Mouse (Mus musculus) T-helper 2 cell (primary cell): ENCODE results near the gene Ddx54.

Source experiments
- in situ Hi-C: fragments of 300-600 bp; cut with MboI, MseI; formaldehyde crosslinking; loops from one replicate; pipeline ENCODE4 v1.15.1; 2025; ENCODE audit warnings: high pct_unique_total_duplicates

The Ddx54 gene

GRCm38 (mm10) chr5:120640094-120640493, 27.6 kb downstream of the Ddx54 start:
- in situ Hi-C loops, result no loop called here

GRCm38 (mm10) chr5:120643365-120644085, 31.0 kb downstream of the Ddx54 start:
- in situ Hi-C loops, result no loop called here

- in situ Hi-C loops, result no loop called here
These were observed 31.7 kb downstream of the Ddx54 start for GRCm38 (mm10) chr5:120644227-120644626.

DNA sequence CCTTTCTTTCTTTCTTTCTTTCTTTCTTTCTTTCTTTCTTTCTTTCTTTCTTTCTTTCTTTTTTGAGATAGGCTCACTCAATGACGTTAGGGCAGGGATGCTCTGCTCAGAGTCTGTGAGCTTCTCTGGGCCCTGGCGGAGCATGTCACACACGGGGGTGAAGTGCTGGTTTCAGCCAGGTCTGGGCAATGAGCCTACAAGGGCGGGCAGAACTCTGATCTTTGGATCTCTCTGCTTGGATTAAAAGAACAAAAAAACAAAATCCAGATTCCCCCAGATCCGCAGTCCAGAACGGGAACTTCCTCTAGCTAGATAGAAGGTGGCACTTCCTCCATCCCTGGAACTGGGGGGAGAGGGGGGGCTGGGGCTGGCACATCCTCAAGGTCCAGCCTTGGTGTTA, 33.3 kb downstream of the Ddx54 start:
- in situ Hi-C loops, result no loop called here

DNA sequence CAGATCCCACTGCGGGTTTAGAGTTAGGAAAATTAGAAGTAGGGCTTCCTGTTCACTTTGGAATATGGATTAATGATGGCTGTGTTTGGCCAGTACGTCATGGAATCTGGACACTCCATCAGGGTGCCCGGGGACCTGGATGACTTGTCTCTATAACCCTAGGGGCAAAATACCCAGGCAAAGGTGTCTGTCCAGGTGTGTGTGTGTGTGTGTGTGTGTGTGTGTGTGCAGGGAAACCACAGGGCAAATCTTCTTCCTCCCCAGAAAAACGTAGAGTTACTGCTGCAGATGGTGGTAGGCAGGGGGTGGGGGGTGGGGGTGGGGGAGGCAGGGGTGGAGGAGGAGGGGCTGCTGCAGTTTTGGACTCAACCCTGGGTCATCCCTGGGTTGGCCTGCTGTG, 34.8 kb downstream of the Ddx54 start:
- in situ Hi-C loops, result no loop called here

GRCm38 (mm10) chr5:120647814-120648491, 35.4 kb downstream of the Ddx54 start:
- in situ Hi-C loops, result no loop called here

DNA sequence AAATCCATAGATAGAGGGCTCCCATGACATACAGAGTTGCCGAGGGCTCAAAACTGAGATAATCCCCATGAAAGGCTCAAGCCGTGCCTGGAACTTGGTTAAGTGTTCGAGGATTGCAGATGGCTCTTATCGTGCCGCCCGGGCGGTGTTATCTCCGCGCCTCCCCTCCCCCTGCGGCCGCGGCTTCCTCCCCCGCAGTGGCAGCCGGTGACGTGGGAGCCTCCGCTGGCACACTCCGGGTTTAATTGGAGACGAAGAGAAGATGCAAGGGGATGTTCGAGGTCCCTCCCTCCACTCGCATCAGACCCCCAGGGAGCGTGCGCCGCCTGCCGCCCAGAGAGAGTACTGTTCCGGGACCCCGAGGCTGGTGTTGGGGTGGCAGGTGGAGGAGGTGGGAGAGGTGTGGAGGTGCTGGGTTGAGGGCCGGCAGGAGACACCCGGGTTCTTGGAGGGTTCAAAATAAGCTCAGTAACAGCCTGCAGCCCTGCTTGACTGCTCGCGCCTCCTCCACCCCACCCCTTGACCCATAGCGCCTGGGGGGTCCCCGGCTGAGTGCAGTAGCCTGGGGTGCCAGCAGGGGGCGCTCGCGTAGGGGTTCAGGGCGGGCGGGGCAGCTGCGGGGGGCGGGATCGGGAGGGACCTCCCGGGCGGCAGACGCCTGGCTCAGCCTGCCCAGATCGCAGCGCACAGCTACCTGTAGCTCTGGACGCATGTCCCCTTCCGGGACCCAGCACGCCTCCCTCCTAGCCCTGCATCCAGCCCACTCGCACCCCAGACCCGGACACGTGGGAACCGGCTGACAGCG, 36.2 kb downstream of the Ddx54 start, which contains the start of gene Rasal1:
TSS of gene Rasal1 (plus strand) at position 244 of the 805 bp plus-strand sequence.
- in situ Hi-C loops, result no loop called here

GRCm38 (mm10) chr5:120649374-120649933, 36.9 kb downstream of the Ddx54 start:
- in situ Hi-C loops, result no loop called here

DNA sequence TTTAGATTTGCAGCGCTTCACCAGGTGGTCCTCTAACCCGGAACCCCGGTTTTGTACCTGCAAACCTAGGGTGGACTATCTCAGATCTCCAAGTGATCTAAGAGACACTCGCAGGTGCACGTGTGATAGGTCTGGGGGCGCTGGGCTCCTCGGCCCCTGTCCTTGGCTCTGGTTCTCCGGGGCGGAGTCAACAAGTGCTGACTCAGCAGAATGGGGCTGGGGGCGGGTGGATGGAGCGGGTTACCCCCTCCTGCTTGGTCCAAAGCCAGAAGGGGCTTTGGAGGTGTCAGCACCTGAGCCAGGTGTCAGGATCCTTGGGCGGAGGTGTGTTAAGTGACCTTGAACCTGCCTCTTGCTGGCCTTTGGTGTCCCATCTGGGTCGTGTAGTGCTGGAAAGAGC, 37.4 kb downstream of the Ddx54 start:
- in situ Hi-C loops, result no loop called here

DNA sequence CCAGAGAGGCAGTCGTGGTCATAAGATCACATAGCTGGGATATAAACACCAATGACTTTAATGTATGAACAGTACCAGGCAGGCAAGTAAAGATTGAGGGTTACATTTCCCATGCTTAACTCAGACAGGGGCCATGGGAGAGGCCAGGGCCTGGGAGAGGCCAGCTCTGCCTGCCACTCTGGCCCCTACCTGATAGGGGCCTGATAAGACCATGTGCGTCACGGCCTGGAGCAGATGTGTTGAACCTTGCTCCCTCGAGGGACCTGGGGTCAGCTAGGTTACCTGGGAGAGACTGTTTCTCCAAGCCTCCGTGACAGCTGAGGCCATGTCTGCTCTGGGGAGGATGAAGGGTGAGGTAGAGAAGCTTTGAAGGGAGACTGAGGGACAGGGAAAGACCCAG, 38.7 kb downstream of the Ddx54 start:
- in situ Hi-C loops, result no loop called here

GRCm38 (mm10) chr5:120652915-120653701, 40.6 kb downstream of the Ddx54 start:
- in situ Hi-C loops, result no loop called here

DNA sequence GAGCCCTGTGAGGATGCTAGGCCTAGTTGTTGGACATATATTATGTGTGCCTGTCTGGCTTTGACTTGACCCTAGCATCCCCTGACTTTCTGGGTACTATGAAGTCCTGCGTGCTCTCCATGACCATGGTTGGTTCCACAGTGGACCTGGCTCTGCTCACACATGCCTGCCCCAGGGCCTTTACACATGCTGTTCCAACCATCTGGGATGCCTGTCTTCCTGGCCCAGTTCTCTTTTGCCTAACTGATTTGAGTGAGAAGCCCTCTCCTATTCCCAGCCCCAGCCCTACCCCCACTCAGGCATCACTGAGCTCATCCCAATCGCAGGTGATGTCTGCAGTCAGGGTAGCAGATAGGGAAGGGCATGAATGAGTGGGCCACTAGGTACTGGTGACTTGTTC, 41.3 kb downstream of the Ddx54 start:
- in situ Hi-C loops, result no loop called here

- in situ Hi-C loops, result no loop called here
These were observed 43.8 kb downstream of the Ddx54 start for GRCm38 (mm10) chr5:120656281-120656751.

DNA sequence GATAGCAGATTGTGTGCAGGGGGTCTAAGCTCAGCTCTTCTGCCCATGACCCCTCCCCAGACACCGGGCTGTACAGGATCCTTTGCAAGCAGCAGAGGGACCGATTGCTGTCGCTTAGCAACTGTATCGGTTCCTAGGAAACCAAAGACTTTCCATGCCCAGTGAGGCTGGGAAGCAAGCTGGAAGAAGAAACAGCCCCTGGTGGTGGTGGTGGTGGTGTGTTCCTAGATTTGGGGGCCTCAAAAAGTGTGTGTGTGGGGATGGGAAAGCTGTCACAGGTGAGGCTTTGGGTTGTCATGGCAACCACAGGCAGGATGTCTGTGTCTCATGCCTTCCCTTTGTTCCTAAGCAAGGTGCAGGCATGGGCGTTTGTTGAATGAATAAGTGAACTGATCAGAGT, 48.3 kb downstream of the Ddx54 start:
- in situ Hi-C loops, result no loop called here

DNA sequence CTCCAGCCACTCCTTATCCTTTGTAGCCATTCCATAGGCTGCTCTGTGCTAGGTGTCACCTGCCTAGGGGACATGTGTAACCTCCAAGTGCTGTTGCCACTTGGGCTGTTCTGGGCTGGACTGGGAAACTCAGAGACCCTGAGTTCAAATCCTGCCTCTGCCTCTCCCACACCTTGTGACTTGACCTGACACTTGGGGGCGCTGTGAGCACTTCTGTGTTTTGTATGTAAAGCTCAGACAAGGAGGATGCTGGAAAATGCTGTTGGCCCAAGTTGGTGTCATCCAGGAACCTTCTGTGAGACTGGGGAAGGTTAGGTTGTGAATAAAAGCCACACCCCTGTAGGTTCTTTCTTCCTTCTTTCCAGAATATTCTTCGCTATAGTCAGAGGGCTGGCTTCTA, 52.3 kb downstream of the Ddx54 start:
- in situ Hi-C loops, result loop anchor here (5.0 kb wide), 1 partner anchor 38 kb away; no protein-coding TSS in a partner anchor

GRCm38 (mm10) chr5:120668761-120669160, 56.2 kb downstream of the Ddx54 start:
- in situ Hi-C loops, result loop anchor here (5.0 kb wide), 1 partner anchor 41 kb away; no protein-coding TSS in a partner anchor

- in situ Hi-C loops, result no loop called here
These were observed 57.6 kb downstream of the Ddx54 start for GRCm38 (mm10) chr5:120670132-120670531.

DNA sequence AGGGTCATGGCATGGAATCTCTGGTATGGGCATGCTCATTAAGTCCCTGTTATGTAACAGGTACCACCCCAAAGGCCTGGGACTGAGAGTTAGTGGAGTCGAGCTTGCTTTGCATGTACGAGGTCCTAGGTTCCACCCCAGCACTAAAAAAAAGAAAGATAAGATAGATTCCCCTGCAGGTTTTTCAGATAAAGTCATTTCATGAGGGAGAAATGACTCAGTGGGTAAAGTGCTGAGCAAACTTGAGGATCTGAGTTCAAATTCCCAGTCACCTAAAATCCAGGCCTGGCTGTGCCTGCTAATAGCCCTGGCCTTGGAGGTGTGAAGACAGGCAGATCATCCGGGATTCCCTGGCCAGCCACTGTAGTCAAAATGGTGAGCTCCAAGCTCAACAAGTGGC, 59.3 kb downstream of the Ddx54 start:
- in situ Hi-C loops, result no loop called here

- in situ Hi-C loops, result no loop called here
These were observed 61.1 kb downstream of the Ddx54 start for GRCm38 (mm10) chr5:120673626-120674025.

DNA sequence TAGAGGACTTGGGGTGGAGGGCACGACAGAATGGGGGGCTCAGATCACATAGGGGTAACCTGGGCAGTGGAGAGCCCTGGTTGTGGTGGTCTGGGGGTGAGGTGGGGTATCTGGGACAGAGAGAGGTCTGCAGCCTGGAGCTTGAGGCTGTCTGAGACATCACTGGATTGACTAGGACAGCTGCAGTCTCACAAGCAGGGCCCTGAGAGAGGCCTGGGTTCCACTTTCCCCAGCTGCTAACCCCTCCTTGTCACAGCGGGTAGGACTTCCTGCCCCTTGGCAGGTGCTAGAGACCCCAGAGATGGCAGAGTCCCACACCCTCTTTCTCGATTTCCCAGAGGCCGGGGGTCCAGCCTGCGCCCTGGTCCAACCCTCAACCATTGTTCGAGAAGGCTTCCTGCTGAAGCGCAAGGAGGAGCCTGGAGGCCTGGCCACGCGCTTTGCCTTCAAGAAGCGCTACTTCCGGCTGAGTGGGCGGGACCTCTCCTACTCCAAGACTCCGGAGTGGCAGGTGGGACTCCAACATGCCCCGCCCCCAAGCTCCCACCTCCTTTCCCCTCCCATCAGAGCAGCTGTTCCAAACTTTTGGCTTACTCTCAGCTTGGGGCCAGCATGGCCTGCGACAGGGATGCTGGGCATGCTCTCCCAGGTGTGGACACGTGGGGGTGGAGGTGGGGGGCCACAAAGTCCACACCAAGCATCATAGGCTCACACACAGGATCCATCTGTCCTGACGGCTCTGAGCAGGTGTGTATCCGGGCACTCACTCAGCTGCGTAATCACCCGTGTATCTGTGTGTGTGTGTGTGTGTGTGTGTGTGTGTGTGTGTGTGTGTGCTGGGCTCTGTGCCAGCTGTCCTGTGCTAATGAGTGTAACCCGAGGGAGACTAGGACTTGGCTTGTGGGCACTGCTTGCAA, 61.9 kb downstream of the Ddx54 start:
- in situ Hi-C loops, result loop anchor here (5.0 kb wide), 1 partner anchor 38 kb away; the partner anchor contains the start of gene Dtx1
